Mouse (Mus musculus) kidney, adult 9 months (tissue): Measurements from ENCODE around the gene Slc26a8.

Source experiments
- DNase-seq: peaks from one replicate; pipeline ENCODE4 v3.0.0; 2022

The Slc26a8 gene

GRCm38 (mm10) chr17:28637711-28638690 lies 52.0 kb downstream of the Slc26a8 start:
- DNase-seq: peak; percentile 66

- DNase-seq: no peak
These were observed 54.2 kb downstream of the Slc26a8 start for GRCm38 (mm10) chr17:28635842-28636241.

GRCm38 (mm10) chr17:28629125-28629524 lies 60.9 kb downstream of the Slc26a8 start:
- no peak for DNase-seq

DNA sequence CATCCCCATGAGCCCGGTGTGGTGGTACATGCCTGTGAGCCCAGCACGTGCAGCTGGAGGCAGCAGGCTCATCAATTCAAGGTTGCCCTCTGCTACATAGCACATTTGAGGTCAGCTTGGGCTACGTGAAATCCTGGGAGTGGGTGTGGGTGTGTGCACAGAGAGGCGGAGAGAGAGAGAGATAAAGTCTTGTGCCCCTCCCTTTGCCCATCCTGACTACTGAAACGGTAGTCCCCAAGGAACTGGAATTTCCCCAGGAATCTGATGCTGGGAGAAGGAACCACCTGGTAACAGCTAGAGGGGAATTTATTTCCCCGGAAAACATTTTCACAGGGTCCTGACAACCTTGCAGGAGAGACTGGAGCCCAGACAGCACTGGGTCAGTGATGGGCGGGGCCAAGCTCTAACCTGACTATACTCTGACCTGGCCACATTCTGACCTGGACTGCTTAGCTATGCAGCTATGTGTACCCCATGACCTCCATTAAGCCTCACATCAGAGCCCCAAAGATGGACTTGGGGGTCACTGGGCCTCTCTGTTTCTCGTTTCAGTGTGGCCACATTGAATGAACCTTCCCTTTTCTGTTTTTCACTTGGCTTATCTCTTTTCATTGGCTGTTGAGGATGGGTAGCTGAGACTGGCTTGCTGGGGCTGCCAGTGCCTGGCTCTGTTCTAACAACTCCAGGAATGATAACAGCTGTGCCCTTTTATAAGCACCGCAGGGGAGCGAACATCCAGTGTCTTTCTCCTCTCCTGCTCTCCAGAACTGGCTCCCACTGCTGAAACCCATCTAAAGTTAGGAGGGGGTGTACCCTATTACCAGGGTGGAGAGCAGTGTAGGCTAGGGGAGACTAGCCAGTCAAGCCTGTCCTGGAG lies 61.5 kb downstream of the Slc26a8 start:
- DNase-seq: peak; percentile 27

DNA sequence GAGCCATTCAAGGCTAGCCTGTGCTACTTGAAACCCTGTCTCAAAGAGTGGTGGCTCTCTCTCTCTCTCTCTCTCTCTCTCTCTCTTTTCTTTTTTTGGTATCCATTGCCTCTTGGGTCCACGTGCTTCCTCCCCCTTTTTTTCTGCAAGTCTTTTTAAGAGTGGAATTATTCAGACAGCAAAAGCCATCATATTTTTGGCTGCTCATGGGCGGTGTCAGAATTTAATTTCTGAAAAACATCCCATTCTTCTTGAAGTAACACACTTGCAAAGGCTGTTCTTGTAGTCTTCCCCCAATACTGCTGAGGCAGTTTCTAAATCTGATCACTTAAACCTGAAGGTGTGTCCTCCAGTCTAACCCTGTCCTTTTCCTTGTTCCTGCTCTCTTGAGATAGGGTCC lies 63.1 kb downstream of the Slc26a8 start:
- DNase-seq: no peak

DNA sequence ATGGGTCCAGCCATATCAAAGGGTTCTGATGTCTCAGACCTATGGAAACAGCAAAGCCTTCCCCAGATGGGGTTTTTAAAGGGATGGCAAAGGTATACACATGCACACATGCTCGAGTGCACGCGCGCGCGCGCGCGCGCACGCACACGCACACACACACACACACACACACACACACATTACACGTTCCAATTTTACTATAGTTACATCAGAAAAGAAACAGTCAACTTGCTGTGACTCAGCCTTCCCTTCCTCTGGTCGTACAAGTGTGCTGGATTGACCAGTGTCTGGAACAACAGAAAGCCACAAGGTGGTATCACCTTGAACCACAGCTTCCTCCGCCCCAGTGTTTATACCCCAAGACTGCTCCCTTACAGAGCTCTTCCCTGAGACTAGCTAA lies 64.7 kb downstream of the Slc26a8 start:
- DNase-seq: no peak

- no peak for DNase-seq
These were observed 65.2 kb downstream of the Slc26a8 start for GRCm38 (mm10) chr17:28624841-28625240.

DNA sequence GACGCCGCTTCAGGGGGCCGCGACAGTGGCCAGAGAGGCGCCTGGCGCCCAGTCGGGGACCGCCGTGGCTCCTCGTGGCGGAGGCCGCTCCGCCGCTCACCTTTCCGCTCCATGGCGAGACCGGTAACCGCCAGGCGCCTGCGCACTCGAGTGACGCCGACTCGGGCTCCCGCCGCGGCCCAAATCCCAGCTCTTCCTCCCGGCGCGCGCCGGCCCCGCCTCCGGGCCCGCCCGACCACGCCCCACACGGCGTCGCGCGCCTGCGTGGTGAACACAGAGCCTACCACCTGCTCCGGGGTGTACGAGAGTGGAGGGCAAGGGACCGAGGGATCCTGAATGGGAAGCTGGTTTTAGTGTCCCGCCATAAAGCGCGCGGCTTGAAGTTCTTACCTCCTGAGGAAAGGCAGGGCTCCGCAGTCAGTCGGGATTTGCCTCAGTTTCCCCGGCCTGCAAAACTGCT lies 67.7 kb downstream of the Slc26a8 start, which contains the start of gene Srpk1:
Gene Srpk1, minus strand, starts transcription at position 410 of the 460 bp plus-strand sequence.
- peak; percentile 90 for DNase-seq

DNA sequence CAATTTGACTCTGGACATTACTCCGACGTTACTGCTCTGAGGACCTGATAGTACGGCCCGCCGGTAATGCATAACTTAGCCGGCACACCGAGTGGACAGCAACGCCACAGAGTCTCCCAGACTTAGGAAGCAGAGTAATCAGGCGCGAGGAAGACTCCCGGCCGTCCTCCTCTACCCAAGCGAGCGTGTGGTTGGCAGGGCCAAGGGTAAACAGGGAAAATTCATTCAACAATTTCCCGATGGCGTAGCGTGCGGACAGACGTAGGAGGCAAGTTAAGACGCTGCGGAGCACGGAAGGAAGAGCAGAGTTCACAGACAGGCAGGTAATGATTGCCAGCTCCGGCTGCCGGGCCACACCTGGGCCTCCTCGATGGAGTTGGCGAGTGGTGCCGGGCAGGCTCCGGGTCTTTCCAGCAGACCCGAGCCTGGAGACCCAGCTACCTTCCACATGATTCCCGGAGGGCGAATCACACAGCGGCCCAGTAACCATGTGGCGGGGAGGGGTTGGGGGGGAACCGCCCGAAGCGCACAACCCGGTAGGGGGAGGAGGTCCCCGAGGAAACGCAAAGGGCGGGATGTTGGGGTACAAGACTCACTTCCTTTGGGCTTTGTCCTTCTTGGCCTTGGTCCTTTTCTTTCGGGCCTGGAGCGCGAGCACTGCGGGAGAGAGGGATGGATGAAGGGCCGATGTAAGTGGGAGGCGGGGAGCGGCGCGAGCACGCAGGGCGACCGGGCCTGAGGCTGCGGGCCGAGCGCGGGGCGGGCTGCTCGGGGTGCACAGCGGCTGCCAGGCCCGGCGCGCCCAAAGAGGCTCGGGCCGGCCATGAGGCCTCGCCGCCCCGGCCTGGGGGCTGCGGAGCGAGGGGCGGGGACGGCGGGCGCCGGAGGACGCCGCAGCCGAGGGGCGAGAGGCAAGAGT lies 68.4 kb downstream of the Slc26a8 start:
- peak; percentile 80 for DNase-seq

DNA sequence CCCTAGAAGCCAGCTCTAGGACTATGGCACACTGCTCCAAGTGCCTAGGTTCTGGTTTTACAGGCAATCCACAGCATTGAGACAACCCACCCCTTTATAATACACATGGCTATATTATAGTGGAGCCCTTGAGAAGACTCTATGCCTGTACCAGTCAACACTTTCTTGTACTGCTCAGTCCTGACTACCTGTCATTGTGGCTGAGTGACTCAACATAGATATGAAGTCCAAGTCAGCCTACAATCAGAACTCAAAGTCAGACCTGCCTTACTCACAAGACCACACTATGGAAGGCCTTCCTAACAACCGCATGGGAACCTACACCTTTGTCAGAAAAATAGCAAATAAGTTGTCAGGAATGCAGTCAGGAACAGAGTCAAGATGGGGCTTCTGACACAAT lies 71.3 kb downstream of the Slc26a8 start:
- no peak for DNase-seq

- DNase-seq: no peak
These were observed 71.9 kb downstream of the Slc26a8 start for GRCm38 (mm10) chr17:28618124-28618523.

DNA sequence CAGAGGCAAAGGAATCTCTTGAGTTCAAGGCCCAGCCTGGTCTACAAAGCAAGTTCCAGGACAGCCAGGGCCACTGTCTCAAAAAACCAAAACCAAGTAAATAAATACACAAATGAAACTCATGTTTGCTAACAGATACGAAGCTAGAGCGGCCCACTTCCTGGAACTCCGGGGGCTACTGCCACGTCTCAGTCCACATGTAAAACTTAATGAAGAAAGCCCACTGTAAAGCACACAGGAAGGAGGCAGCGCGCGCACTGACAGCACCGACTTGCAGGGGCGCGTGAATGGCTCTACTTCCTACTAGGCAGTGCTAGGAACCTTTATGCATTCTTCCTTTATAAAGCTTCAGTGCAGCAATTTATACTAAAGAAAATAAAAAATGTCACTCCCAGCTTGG lies 72.4 kb downstream of the Slc26a8 start:
- no peak for DNase-seq

DNA sequence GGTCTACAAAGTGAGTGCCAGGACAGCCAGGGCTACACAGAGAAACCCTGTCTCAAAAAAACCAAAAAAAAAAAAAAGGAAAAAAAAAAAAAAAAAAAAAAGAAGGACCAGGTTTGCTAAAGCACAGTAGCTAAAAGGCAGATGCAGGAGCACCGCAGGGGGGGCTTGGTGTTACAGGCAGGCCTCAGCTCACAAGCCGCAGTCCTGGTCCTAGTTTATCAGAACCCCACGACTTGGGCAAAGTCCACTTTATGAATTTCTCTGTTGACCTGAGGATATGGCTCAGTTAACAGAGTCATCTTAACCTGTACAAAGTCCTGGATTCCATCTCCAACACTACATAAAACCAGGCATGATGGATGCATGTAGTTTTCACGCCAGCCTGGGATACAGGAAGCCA lies 74.7 kb downstream of the Slc26a8 start:
- peak; percentile 70 for DNase-seq

DNA sequence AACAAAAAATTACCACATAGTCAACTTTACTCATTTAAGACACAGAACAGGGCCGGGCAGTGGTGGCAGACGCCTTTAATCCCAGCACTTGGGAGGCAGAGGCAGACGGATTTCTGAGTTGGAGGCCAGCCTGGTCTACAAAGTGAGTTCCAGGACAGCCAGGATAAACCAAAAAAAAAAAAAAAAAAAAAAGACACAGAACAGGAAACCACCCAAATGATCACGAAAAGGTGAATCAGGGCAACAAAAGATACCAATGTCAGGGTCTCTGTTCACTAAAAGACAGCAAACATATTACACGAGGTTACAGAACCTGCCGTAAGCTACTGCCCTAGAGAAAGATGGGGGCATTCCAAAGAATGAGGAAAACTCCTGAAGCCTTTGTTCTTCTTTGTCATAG lies 76.9 kb downstream of the Slc26a8 start:
- DNase-seq: no peak

DNA sequence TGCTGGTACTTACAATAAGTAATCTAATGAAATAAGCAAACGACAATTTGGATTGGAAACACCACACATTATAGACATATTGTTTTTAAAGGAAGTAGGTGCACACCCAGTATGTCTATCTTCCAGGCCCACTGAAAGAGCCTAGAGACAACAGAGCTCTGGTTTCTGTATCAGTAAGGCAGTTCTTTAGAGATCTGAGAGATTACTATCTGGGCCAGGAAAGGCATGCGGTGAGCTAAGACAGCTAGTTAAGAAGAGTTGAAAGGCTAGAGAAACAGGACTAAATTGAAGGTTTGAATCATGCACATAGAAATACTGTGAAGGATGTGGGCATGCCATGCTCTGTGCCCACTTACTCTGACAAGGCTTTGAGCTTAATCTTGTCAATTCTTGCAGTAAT lies 77.4 kb downstream of the Slc26a8 start:
- DNase-seq: no peak

DNA sequence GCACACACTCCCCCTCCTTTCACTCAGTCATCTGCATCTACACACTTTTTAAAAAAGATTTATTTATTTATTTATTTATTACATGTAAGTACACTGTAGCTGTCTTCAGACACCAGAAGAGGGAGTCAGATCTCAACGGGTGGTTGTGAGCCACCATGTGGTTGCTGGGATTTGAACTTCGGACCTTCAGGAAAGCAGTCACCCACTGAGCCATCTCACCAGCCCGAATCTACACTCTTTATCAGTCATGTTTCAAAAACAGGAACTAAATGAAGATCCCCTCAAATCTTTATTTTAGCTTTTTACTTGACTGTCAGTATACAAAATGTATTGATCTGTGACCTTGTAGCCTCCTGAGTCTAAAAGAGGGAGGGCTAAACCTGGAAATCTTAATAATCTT lies 80.5 kb downstream of the Slc26a8 start:
- DNase-seq: peak; percentile 31

- DNase-seq: no peak
These were observed 88.3 kb downstream of the Slc26a8 start for GRCm38 (mm10) chr17:28601557-28602250.

DNA sequence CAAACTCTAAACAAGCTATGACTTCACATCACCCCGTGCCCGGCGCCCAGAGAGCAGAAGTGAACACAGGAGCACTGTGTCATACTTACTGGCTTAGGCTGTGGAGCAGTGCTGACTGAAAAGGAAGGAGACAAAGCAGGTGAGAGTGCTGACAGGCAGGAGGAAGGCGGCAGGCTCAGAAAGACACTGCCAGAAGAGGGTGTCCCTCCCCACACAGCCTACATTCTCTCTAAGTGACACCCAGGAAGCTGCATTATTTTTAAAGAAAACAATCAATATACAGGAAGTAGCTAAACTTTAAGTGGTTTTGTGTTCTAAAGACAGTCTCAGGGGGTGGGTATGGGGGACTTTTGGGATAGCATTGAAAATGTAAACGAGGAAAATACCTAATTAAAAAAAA lies 89.3 kb downstream of the Slc26a8 start:
- DNase-seq: no peak

DNA sequence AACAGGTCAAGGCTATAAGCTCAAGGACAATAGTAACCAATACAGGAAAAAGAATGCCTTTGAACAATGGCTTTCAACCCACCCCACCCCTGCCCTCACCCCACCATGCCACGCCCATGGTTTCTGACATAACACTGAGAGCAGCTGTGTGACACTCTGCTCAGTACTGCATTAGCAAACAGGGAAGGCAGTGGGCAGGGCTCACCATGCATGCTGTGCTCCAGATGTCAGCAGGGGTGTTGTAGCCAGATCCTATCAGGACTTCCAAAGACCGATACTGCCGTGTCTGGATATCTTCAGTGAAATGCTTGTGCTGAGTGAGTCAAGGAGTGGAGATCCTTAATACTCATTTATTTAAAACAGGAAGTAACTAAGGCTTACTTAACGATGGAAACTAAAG lies 96.1 kb downstream of the Slc26a8 start:
- DNase-seq: no peak

DNA sequence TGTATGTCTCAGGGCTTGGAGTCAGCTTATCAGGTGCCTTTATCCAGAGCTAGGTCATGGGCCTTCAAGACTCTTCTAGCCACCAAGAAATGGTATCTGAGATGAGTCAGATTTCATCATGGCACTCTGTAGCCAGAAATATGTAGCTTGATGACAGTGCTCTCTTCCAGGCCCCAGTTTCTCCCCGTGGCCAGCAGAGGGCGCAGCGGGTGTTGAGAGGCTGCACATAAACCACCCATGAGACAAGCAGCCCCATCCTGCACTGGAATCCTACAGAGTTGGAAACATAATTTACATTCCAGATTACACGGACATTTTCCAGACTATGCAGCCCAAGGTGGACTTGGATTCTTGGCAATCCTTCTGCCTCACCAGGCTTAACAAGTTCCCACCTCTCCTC lies 97.0 kb downstream of the Slc26a8 start:
- DNase-seq: peak; percentile 70

- DNase-seq: no peak
These were observed 98.6 kb downstream of the Slc26a8 start for GRCm38 (mm10) chr17:28591476-28591875.

GRCm38 (mm10) chr17:28590596-28590995 lies 99.4 kb downstream of the Slc26a8 start:
- no peak for DNase-seq
